Mouse (Mus musculus): ENCODE data around the gene Nfat5.

DNA sequence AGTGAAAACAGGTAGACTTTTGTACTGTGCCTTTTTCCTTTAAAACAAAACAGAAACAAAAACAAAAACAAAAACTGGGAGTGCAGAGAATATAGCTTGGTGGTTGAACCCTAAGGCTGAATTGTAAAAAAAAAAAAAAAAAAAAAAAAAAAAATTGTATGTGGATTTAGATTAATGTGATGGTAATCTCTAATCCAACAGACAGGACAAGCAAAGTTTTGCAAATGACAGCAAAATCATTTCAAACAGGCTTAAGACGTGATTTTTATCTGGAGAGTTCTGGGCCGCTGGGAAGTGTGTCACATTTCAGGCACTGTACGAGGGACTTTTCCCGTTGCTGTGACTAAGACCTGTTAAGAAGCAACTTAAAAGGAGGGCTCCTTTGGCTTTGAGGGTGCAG, 23.0 kb upstream of the Nfat5 start:
- TF ChIP-seq CTCF (IDR thresholded peaks at IDR 0.05; ENCODE audit: low read depth) = no peak
- no peak for TF ChIP-seq EP300 (IDR thresholded peaks at IDR 0.05; ENCODE audit: low read depth)
